Mouse (Mus musculus): ENCODE data around the gene Fam221b. TPM values are rescaled to one million over a fixed set of nuclear protein-coding genes. Genes with fewer than 3 reads are reported as not detected.

Fam221b gene
- 1.3 and 1.5 TPM in 2 replicates for polyA plus RNA-seq (2015; fragmentation: Nextera tagmentation; extraction: Ambion mirVana)

GRCm38 (mm10) chr4:43668782-43669427, at the start of gene Fam221b, which contains the start of gene Tmem8b:
Gene Fam221b (minus strand): TSS chr4:43669145.
Gene Tmem8b (plus strand): TSS chr4:43668971.
- Histone ChIP-seq H3K36me3 (ENCODE audit: control insufficient read depth, insufficient read depth) (no peaks in the 10 kb centered on the region), H3K4me1 (replicated peaks; ENCODE audit: control insufficient read depth, insufficient read depth, low read length) (peaks cover 36% of the 10 kb centered on the region), H3K4me3 (replicated peaks; ENCODE audit: low read length) (peak within 1 kb of the TSS; percentile 93), H3K27me3 (replicated peaks; ENCODE audit: control insufficient read depth, insufficient read depth, low read length) (peaks cover 4% of the 10 kb centered on the region; the same call in 1 of the 2 replicates), H3K4me2 (ENCODE audit: low read length) (peak within 1 kb of the TSS; percentile 93), H3K9ac (replicated peaks; ENCODE audit: low read depth, low read length) (peak within 1 kb of the TSS; percentile 99), H3K27ac (ENCODE audit: low read length) (no peak within 1 kb of the TSS), H3K9me3 (ENCODE audit: control insufficient read depth, low read length) (no peaks in the 10 kb centered on the region)
- ATAC-seq: peak; percentile 97
- WGBS: 1% methylated on average over 39 of the region's 41 CpGs

GRCm38 (mm10) chr4:43713652-43714219, 44.8 kb upstream of the Fam221b start:
- Histone ChIP-seq H3K36me3 (ENCODE audit: control insufficient read depth, insufficient read depth) (no peaks in the 10 kb centered on the region), H3K4me2 (ENCODE audit: low read length) (no peak overlapping the region), H3K9me3 (ENCODE audit: control insufficient read depth, low read length) (no peaks in the 10 kb centered on the region), H3K27me3 (replicated peaks; ENCODE audit: control insufficient read depth, insufficient read depth, low read length) (no peaks in the 10 kb centered on the region), H3K4me1 (replicated peaks; ENCODE audit: control insufficient read depth, insufficient read depth, low read length) (peaks cover 4% of the 10 kb centered on the region), H3K9ac (replicated peaks; ENCODE audit: low read depth, low read length) (no peak overlapping the region), H3K4me3 (replicated peaks; ENCODE audit: low read length) (no peak overlapping the region), H3K27ac (ENCODE audit: low read length) (no peak overlapping the region)
- ATAC-seq: no peak
- WGBS: 31% methylated on average over 7 of the region's 7 CpGs

DNA sequence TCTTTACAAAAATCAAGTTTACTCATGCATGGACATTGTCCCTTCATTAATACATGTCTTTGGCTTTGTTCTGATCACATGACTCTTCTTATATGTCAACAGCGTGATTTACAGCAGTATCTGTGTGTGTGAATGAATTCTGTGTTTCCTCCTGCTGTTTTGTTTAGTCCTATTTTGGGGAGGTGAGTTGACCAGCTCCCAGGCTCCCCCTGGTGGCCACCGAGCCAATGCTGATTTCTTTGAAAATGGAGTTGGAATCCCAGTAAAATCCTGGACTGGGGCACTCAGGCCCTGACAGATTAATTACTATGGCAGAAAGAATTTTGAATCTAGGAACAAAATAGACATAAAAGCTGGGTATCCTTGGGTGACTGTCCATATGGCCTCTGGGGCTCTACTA, 42.9 kb upstream of the Fam221b start:
- H3K9ac ChIP-seq (replicated peaks; ENCODE audit: low read depth, low read length): no peak overlapping the region
- no peaks in the 10 kb centered on the region for H3K9me3 ChIP-seq (ENCODE audit: control insufficient read depth, low read length)
- no peak overlapping the region for H3K4me2 ChIP-seq (ENCODE audit: low read length)
- no peak for ATAC-seq
- WGBS: 0% methylated on average over 2 of the region's 2 CpGs
- H3K27me3 ChIP-seq (replicated peaks; ENCODE audit: control insufficient read depth, insufficient read depth, low read length): no peaks in the 10 kb centered on the region
- no peak overlapping the region for H3K4me3 ChIP-seq (replicated peaks; ENCODE audit: low read length)
- H3K36me3 ChIP-seq (ENCODE audit: control insufficient read depth, insufficient read depth): no peaks in the 10 kb centered on the region
- peaks cover 4% of the 10 kb centered on the region for H3K4me1 ChIP-seq (replicated peaks; ENCODE audit: control insufficient read depth, insufficient read depth, low read length)
- no peak overlapping the region for H3K27ac ChIP-seq (ENCODE audit: low read length)

DNA sequence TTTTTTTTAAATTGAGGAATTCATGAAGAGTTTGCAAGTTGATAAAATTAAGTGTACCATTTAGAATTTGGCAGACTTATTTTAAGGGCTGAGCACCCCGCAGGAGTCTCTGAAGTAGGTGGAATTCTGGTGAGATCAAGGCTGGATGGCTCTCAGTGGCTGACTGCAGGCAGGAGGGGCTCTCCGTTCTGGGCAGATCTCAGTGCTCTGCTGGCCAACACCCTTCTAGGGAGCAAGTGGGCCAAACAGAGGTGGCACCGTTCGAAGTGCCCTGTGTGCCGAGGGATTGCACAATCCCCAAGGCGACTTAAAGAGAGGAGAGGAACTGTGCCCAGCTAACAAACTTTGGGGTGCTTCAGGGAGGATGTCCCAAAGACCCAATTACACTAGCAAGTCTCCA, 40.9 kb upstream of the Fam221b start, which contains the start of gene Olfr71:
Olfr71 (minus strand) TSS at position 387 of the 400 bp plus-strand sequence.
- WGBS: 81% methylated on average over 6 of the region's 6 CpGs
- no peak within 1 kb of the TSS for H3K9ac ChIP-seq (replicated peaks; ENCODE audit: low read depth, low read length)
- ATAC-seq: no peak
- no peak within 1 kb of the TSS for H3K27ac ChIP-seq (ENCODE audit: low read length)
- no peaks in the 10 kb centered on the region for H3K27me3 ChIP-seq (replicated peaks; ENCODE audit: control insufficient read depth, insufficient read depth, low read length)
- no peak within 1 kb of the TSS for H3K4me2 ChIP-seq (ENCODE audit: low read length)
- H3K4me1 ChIP-seq (replicated peaks; ENCODE audit: control insufficient read depth, insufficient read depth, low read length): peaks cover 4% of the 10 kb centered on the region
- H3K36me3 ChIP-seq (ENCODE audit: control insufficient read depth, insufficient read depth): no peaks in the 10 kb centered on the region
- no peak within 1 kb of the TSS for H3K4me3 ChIP-seq (replicated peaks; ENCODE audit: low read length)
- no peaks in the 10 kb centered on the region for H3K9me3 ChIP-seq (ENCODE audit: control insufficient read depth, low read length)

- WGBS: 89% methylated on average over 13 of the region's 13 CpGs
- H3K4me3 ChIP-seq (replicated peaks; ENCODE audit: low read length): no peak overlapping the region
- no peak overlapping the region for H3K9ac ChIP-seq (replicated peaks; ENCODE audit: low read depth, low read length)
- H3K27ac ChIP-seq (ENCODE audit: low read length): no peak overlapping the region
- no peaks in the 10 kb centered on the region for H3K4me1 ChIP-seq (replicated peaks; ENCODE audit: control insufficient read depth, insufficient read depth, low read length)
- H3K9me3 ChIP-seq (ENCODE audit: control insufficient read depth, low read length): no peaks in the 10 kb centered on the region
- no peak for ATAC-seq
- no peaks in the 10 kb centered on the region for H3K36me3 ChIP-seq (ENCODE audit: control insufficient read depth, insufficient read depth)
- H3K4me2 ChIP-seq (ENCODE audit: low read length): no peak overlapping the region
- H3K27me3 ChIP-seq (replicated peaks; ENCODE audit: control insufficient read depth, insufficient read depth, low read length): no peaks in the 10 kb centered on the region
These were observed 37.0 kb upstream of the Fam221b start for GRCm38 (mm10) chr4:43705991-43706390.

DNA sequence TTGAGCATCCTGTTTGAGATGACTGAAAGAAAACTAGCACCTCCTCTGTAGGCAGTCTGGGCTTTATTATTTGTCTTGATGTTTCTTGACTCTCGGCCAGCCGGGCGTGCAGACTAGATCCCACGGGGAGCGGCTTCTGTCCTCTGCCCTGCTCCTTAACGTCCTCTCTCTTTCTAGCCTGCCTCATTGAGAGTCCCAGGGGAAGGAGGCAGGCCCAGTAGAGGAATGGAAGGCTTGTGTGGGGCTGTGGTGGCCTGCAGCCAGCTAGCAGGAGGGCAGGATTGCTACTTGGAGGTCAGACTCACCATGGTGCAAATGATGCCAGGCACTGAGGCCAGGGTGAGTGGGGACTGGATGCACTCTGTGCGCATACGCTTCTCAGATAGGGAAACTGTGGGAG, 34.9 kb upstream of the Fam221b start:
- Histone ChIP-seq H3K27ac (ENCODE audit: low read length) (no peak overlapping the region), H3K4me3 (replicated peaks; ENCODE audit: low read length) (no peak overlapping the region), H3K9me3 (ENCODE audit: control insufficient read depth, low read length) (no peaks in the 10 kb centered on the region), H3K9ac (replicated peaks; ENCODE audit: low read depth, low read length) (no peak overlapping the region), H3K4me1 (replicated peaks; ENCODE audit: control insufficient read depth, insufficient read depth, low read length) (no peaks in the 10 kb centered on the region), H3K4me2 (ENCODE audit: low read length) (no peak overlapping the region), H3K27me3 (replicated peaks; ENCODE audit: control insufficient read depth, insufficient read depth, low read length) (no peaks in the 10 kb centered on the region), H3K36me3 (ENCODE audit: control insufficient read depth, insufficient read depth) (no peaks in the 10 kb centered on the region)
- 82% methylated on average over 8 of the region's 8 CpGs for WGBS
- no peak for ATAC-seq

DNA sequence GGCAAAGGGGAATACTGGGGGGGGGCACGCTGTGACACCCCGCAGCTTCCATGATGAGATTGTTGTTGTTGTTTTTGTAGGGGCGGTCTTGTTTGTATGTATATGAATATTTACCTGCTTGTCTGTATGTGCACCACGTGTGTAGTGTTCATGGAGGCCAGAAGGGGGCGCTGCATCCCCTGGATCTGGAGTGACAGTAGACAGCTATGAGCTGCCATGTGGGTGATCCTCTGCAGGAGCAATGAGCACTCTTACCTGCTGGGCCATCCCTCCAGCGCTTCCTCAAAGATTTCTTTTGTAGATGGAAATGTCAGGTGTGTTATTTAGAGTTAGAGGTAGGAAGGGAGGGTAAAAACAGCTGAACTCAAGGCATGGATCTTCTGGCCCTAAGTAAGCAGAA, 34.5 kb upstream of the Fam221b start:
- Histone ChIP-seq H3K4me2 (ENCODE audit: low read length) (no peak overlapping the region), H3K36me3 (ENCODE audit: control insufficient read depth, insufficient read depth) (no peaks in the 10 kb centered on the region), H3K4me1 (replicated peaks; ENCODE audit: control insufficient read depth, insufficient read depth, low read length) (no peaks in the 10 kb centered on the region), H3K4me3 (replicated peaks; ENCODE audit: low read length) (no peak overlapping the region), H3K27me3 (replicated peaks; ENCODE audit: control insufficient read depth, insufficient read depth, low read length) (no peaks in the 10 kb centered on the region), H3K9me3 (ENCODE audit: control insufficient read depth, low read length) (no peaks in the 10 kb centered on the region), H3K27ac (ENCODE audit: low read length) (no peak overlapping the region), H3K9ac (replicated peaks; ENCODE audit: low read depth, low read length) (no peak overlapping the region)
- 74% methylated on average over 6 of the region's 6 CpGs for WGBS
- ATAC-seq: no peak

DNA sequence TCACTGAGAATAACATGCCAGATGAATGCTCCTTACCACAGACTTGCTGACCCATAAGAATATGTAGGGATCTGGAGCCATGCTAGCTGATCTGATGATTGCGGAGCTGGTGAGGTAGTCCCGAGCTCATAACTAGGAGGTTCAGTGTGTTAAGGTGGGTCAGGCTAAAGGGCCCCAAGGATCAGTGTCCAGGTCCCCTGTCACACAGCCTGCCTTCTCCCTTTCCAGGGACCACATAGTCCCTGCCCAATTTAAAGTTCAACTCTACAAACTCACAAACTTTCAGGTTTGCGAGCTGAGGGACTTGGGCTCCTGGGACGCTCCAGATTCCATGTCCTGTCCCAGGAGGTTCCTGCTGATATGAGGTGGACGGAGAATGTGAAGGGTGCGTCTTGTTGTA, 31.8 kb upstream of the Fam221b start, which contains the start of gene Olfr70:
Olfr70 (minus strand) TSS at position 101 of the 400 bp plus-strand sequence.
- ATAC-seq: no peak
- H3K9me3 ChIP-seq (ENCODE audit: control insufficient read depth, low read length): no peaks in the 10 kb centered on the region
- no peak within 1 kb of the TSS for H3K9ac ChIP-seq (replicated peaks; ENCODE audit: low read depth, low read length)
- no peaks in the 10 kb centered on the region for H3K27me3 ChIP-seq (replicated peaks; ENCODE audit: control insufficient read depth, insufficient read depth, low read length)
- WGBS: 95% methylated on average over 6 of the region's 6 CpGs
- H3K36me3 ChIP-seq (ENCODE audit: control insufficient read depth, insufficient read depth): no peaks in the 10 kb centered on the region
- no peaks in the 10 kb centered on the region for H3K4me1 ChIP-seq (replicated peaks; ENCODE audit: control insufficient read depth, insufficient read depth, low read length)
- no peak within 1 kb of the TSS for H3K4me3 ChIP-seq (replicated peaks; ENCODE audit: low read length)
- no peak within 1 kb of the TSS for H3K27ac ChIP-seq (ENCODE audit: low read length)
- no peak within 1 kb of the TSS for H3K4me2 ChIP-seq (ENCODE audit: low read length)

DNA sequence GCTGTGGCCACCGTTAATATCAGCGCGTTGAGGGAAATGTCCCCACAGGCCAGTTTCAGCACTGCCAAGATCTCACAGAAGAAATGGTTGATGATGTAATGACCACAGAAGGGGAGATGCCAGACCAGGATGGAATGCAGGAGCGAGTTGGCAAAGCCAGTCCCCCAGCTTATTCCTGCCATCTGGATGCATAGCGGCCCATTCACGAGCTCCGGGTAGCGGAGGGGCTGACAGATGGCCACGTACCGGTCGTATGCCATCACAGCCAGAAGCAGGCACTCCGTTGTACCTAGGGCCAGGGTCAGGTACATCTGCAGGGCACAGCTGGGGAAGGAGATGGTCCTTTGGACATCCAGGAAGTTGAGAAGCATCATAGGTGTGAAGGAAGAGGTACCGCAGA, 27.6 kb upstream of the Fam221b start:
- Histone ChIP-seq H3K36me3 (ENCODE audit: control insufficient read depth, insufficient read depth) (no peaks in the 10 kb centered on the region), H3K27ac (ENCODE audit: low read length) (no peak overlapping the region), H3K9me3 (ENCODE audit: control insufficient read depth, low read length) (no peaks in the 10 kb centered on the region), H3K4me2 (ENCODE audit: low read length) (no peak overlapping the region), H3K4me3 (replicated peaks; ENCODE audit: low read length) (no peak overlapping the region), H3K27me3 (replicated peaks; ENCODE audit: control insufficient read depth, insufficient read depth, low read length) (no peaks in the 10 kb centered on the region), H3K4me1 (replicated peaks; ENCODE audit: control insufficient read depth, insufficient read depth, low read length) (no peaks in the 10 kb centered on the region), H3K9ac (replicated peaks; ENCODE audit: low read depth, low read length) (no peak overlapping the region)
- ATAC-seq: peak; percentile 61
- 62% methylated on average over 13 of the region's 13 CpGs for WGBS
